8 mouse cellular contexts compared by ENCODE assay signal in genomic region chr5:124351604-124352003, GRCm38 (mm10). TPM values are rescaled to one million over a fixed set of nuclear protein-coding genes. Genes with fewer than 3 reads are reported as not detected.
A peak's percentile ranks its signal among the peaks of the same experiment; 100 is the strongest.
DNase-seq lines count a peak whose midpoint lies in the region; ATAC-seq and TF ChIP-seq lines count a peak whose summit lies in the region.

No protein-coding gene starts in this region.

- no peaks in the 10 kb centered on the region for H3K9me3 ChIP-seq in kidney, postnatal 0 days (replicated peaks; ENCODE audit: low read length)
- no peaks in the 10 kb centered on the region for H3K9me3 ChIP-seq in embryonic facial prominence, embryonic 12.5 days
- H3K9me3 ChIP-seq in hindbrain, postnatal 0 days (ENCODE audit: low read length) = no peaks in the 10 kb centered on the region

- H3K9ac ChIP-seq in kidney, postnatal 0 days (ENCODE audit: low read depth, low read length) = peak overlapping the region; percentile 99
- peak overlapping the region; percentile 100 for H3K9ac ChIP-seq in embryonic facial prominence, embryonic 12.5 days
- peak overlapping the region; percentile 98 for H3K9ac ChIP-seq in hindbrain, postnatal 0 days (replicated peaks; ENCODE audit: low read length)

- H3ac ChIP-seq in myocyte (ENCODE audit: control insufficient read depth, insufficient read length) = peak overlapping the region; percentile 95

- no peak for DNase-seq in kidney, postnatal 0 days (ENCODE audit: low spot score)
- no peak for DNase-seq in kidney, adult 2 months
- DNase-seq in hindbrain, postnatal 0 days (ENCODE audit: low spot score) = no peak
- DNase-seq in adrenal gland, adult (ENCODE audit: inconsistent age in 2 of 2, low spot score in 1 of 2) = no peak

- peak overlapping the region; percentile 97 for H3K27ac ChIP-seq in kidney, postnatal 0 days
- no peak overlapping the region; the same call in 1 of the 2 replicates for H3K27ac ChIP-seq in kidney, adult 2 months (ENCODE audit: insufficient read depth, low read depth, low read length)
- peak overlapping the region; percentile 99 for H3K27ac ChIP-seq in embryonic facial prominence, embryonic 12.5 days
- H3K27ac ChIP-seq in hindbrain, postnatal 0 days = peak overlapping the region; percentile 98

- no peak for TF ChIP-seq POLR2A in kidney, adult 2 months (IDR thresholded peaks at IDR 0.05; ENCODE audit: low read depth, low read length)
- no peak for TF ChIP-seq POLR2A in myocyte (IDR thresholded peaks at IDR 0.05; ENCODE audit: insufficient read length, low read depth)

- H3K79me2 ChIP-seq in myocyte (ENCODE audit: control insufficient read depth, insufficient read depth) = peaks cover 40% of the 10 kb centered on the region

- 0 out of 2 replicates have a peak, but pooled peaks have one; percentile 0 for ATAC-seq in kidney, postnatal 0 days (replicated peaks; ENCODE audit: low FRiP score, low read depth)
- ATAC-seq in embryonic facial prominence, embryonic 12.5 days (ENCODE audit: insufficient number of reproducible peaks, insufficient read depth, low FRiP score, low TSS enrichment) = no peak
- ATAC-seq in hindbrain, postnatal 0 days = no peak
- no peak for ATAC-seq in megakaryocyte-erythroid progenitor cell, adult 5-6 weeks (replicated peaks; ENCODE audit: low FRiP score, low TSS enrichment, poor library complexity, severe bottlenecking)
- no peak for ATAC-seq in activated CD4-positive, CD25-positive, alpha-beta regulatory T cell, adult 4 months

- no peaks in the 10 kb centered on the region for H3K27me3 ChIP-seq in kidney, postnatal 0 days (ENCODE audit: insufficient read depth, low read length)
- no peaks in the 10 kb centered on the region for H3K27me3 ChIP-seq in kidney, adult 2 months (replicated peaks; ENCODE audit: control insufficient read depth, insufficient read depth, low read length)
- H3K27me3 ChIP-seq in embryonic facial prominence, embryonic 12.5 days = no peaks in the 10 kb centered on the region
- H3K27me3 ChIP-seq in hindbrain, postnatal 0 days (ENCODE audit: insufficient read depth, low read length) = no peaks in the 10 kb centered on the region
- H3K27me3 ChIP-seq in myocyte (ENCODE audit: control insufficient read depth, insufficient read depth, insufficient read length) = no peaks in the 10 kb centered on the region

- peaks cover 14% of the 10 kb centered on the region for H3K4me1 ChIP-seq in kidney, postnatal 0 days (replicated peaks; ENCODE audit: insufficient read depth, low read length)
- H3K4me1 ChIP-seq in kidney, adult 2 months (ENCODE audit: control insufficient read depth, insufficient read depth, low read length) = peaks cover 7% of the 10 kb centered on the region
- peaks cover 23% of the 10 kb centered on the region for H3K4me1 ChIP-seq in embryonic facial prominence, embryonic 12.5 days
- peaks cover 14% of the 10 kb centered on the region for H3K4me1 ChIP-seq in hindbrain, postnatal 0 days (ENCODE audit: insufficient read depth, low read length)

- H3K4me3 ChIP-seq in kidney, postnatal 0 days (replicated peaks; ENCODE audit: low read depth, low read length) = peak overlapping the region; percentile 96
- no peak overlapping the region for H3K4me3 ChIP-seq in kidney, adult 2 months (ENCODE audit: insufficient read depth, low read depth, low read length)
- H3K4me3 ChIP-seq in embryonic facial prominence, embryonic 12.5 days = peak overlapping the region; percentile 97
- H3K4me3 ChIP-seq in hindbrain, postnatal 0 days (ENCODE audit: low read length) = peak overlapping the region; percentile 96
- peak overlapping the region; percentile 83 for H3K4me3 ChIP-seq in myocyte

- H3K4me2 ChIP-seq in kidney, postnatal 0 days (ENCODE audit: low read length) = peak overlapping the region; percentile 98
- H3K4me2 ChIP-seq in embryonic facial prominence, embryonic 12.5 days (replicated peaks) = peak overlapping the region; percentile 90
- H3K4me2 ChIP-seq in hindbrain, postnatal 0 days (ENCODE audit: low read depth, low read length) = peak overlapping the region; percentile 90
- peak overlapping the region; percentile 99 for H3K4me2 ChIP-seq in myocyte (ENCODE audit: low read depth)

- 39% methylated on average over 3 of the region's 3 CpGs for WGBS in kidney, postnatal 0 days
- 63% methylated on average over 3 of the region's 3 CpGs for WGBS in kidney, adult 2 months
- WGBS in embryonic facial prominence, embryonic 12.5 days = 45% methylated on average over 3 of the region's 3 CpGs
- 26% methylated on average over 3 of the region's 3 CpGs for WGBS in hindbrain, postnatal 0 days

- peaks cover 20% of the 10 kb centered on the region for H3K36me3 ChIP-seq in kidney, postnatal 0 days (ENCODE audit: insufficient read depth, low read length)
- peaks cover 3% of the 10 kb centered on the region; the same call in 1 of the 2 replicates for H3K36me3 ChIP-seq in kidney, adult 2 months (ENCODE audit: control insufficient read depth, insufficient read depth, low read length)
- peaks cover 33% of the 10 kb centered on the region for H3K36me3 ChIP-seq in embryonic facial prominence, embryonic 12.5 days
- H3K36me3 ChIP-seq in hindbrain, postnatal 0 days (ENCODE audit: insufficient read depth, low read length) = peaks cover 13% of the 10 kb centered on the region; the same call in 1 of the 2 replicates
- H3K36me3 ChIP-seq in myocyte (ENCODE audit: control insufficient read depth, insufficient read depth) = peaks cover 14% of the 10 kb centered on the region

- TF ChIP-seq CTCF in kidney, postnatal 0 days (IDR thresholded peaks at IDR 0.05; ENCODE audit: low read depth) = no peak
- no peak for TF ChIP-seq CTCF in kidney, adult 2 months (conservative IDR thresholded peaks at IDR 0.05; ENCODE audit: insufficient read depth, insufficient read length, low read depth, low read length)
- TF ChIP-seq CTCF in hindbrain, postnatal 0 days (IDR thresholded peaks at IDR 0.05; ENCODE audit: low read depth) = no peak

TF ChIP-seq in myocyte, 11 proteins besides CTCF, POLR2A, EP300 and RAD21:
- TF ChIP-seq MYOD1 (IDR thresholded peaks at IDR 0.05; ENCODE audit: control insufficient read depth in 1 of 3, insufficient read length in 2 of 3, low read depth in 2 of 3) (no peak), E2F4 (IDR thresholded peaks at IDR 0.05; ENCODE audit: insufficient read depth) (no peak), TCF12 (IDR thresholded peaks at IDR 0.05; ENCODE audit: insufficient read depth, poor library complexity, severe bottlenecking) (no peak), MYOG (IDR thresholded peaks at IDR 0.05; ENCODE audit: control insufficient read depth in 1 of 3, insufficient read depth in 1 of 3, insufficient read length in 2 of 3, low read depth in 2 of 3) (no peak), USF1 (IDR thresholded peaks at IDR 0.05; ENCODE audit: low read depth) (no peak), TCF3 (IDR thresholded peaks at IDR 0.05; ENCODE audit: insufficient read length, low read depth) (no peak), MAX (IDR thresholded peaks at IDR 0.05; ENCODE audit: low read depth) (no peak), CEBPB (IDR thresholded peaks at IDR 0.05; ENCODE audit: insufficient read depth, poor library complexity, severe bottlenecking) (no peak), REST (IDR thresholded peaks at IDR 0.05; ENCODE audit: insufficient read depth, insufficient read length) (no peak), SRF (IDR thresholded peaks at IDR 0.05; ENCODE audit: control insufficient read depth, insufficient read length, low read depth) (no peak), POLR2AphosphoS2 (IDR thresholded peaks at IDR 0.05; ENCODE audit: insufficient read length, low read depth) (no peak)

RNA-seq across cellular contexts. Expression of gene Cdk2ap1, which starts 11.3 kb away (rescaled TPM):
- 57.7 and 131 TPM in 2 replicates for polyA plus RNA-seq in kidney, postnatal 0 days (2015; fragmentation: Nextera tagmentation; extraction: Ambion mirVana)
- 76.6 and 79.8 TPM in 2 replicates for polyA plus RNA-seq in kidney, adult 2 months (2012; rRNA removed)
- polyA plus RNA-seq in embryonic facial prominence, embryonic 12.5 days (2016; fragmentation: Nextera tagmentation; extraction: Ambion mirVana) = 82.6 and 143 TPM in 2 replicates
- total RNA-seq in hindbrain, postnatal 0 days (2014; rRNA removed) = 209 and 223 TPM in 2 replicates
- 102 and 109 TPM in 2 replicates for polyA plus RNA-seq in hindbrain, postnatal 0 days (2015; fragmentation: Nextera tagmentation; extraction: Ambion mirVana)
- polyA plus RNA-seq in myocyte (2012; fragmentation: generic; extraction: Trizol) = 236 TPM
- 300 and 366 TPM in 2 replicates for total RNA-seq in megakaryocyte-erythroid progenitor cell, adult 5-6 weeks (2014; fragmentation: Nextera tagmentation)
- 205 and 275 TPM in 2 replicates for total RNA-seq in megakaryocyte-erythroid progenitor cell, adult 5-6 weeks (2017)
- polyA plus RNA-seq in activated CD4-positive, CD25-positive, alpha-beta regulatory T cell, adult 4 months (2017; shearing (Covaris generic)) = 10 to 100 TPM; 18.4 to 20.1 TPM

RNA-seq across cellular contexts. Expression of gene 2810006K23Rik, which starts 23.7 kb away (rescaled TPM):
- polyA plus RNA-seq in kidney, postnatal 0 days (2015; fragmentation: Nextera tagmentation; extraction: Ambion mirVana) = 12.0 and 13.9 TPM in 2 replicates
- polyA plus RNA-seq in kidney, adult 2 months (2012; rRNA removed) = 7.2 and 8.0 TPM in 2 replicates
- polyA plus RNA-seq in embryonic facial prominence, embryonic 12.5 days (2016; fragmentation: Nextera tagmentation; extraction: Ambion mirVana) = 17.2 and 18.1 TPM in 2 replicates
- total RNA-seq in hindbrain, postnatal 0 days (2014; rRNA removed) = 8.1 and 12.0 TPM in 2 replicates
- 9.7 and 11.3 TPM in 2 replicates for polyA plus RNA-seq in hindbrain, postnatal 0 days (2015; fragmentation: Nextera tagmentation; extraction: Ambion mirVana)
- polyA plus RNA-seq in myocyte (2012; fragmentation: generic; extraction: Trizol) = 7.2 TPM
- 9.2 and 13.2 TPM in 2 replicates for total RNA-seq in megakaryocyte-erythroid progenitor cell, adult 5-6 weeks (2014; fragmentation: Nextera tagmentation)
- total RNA-seq in megakaryocyte-erythroid progenitor cell, adult 5-6 weeks (2017) = 16.6 and 18.7 TPM in 2 replicates
- polyA plus RNA-seq in activated CD4-positive, CD25-positive, alpha-beta regulatory T cell, adult 4 months (2017; shearing (Covaris generic)) = 10 to 100 TPM; 11.0 to 18.3 TPM

RNA-seq across cellular contexts. Expression of gene Mphosph9, which starts 23.8 kb away (rescaled TPM):
- polyA plus RNA-seq in kidney, postnatal 0 days (2015; fragmentation: Nextera tagmentation; extraction: Ambion mirVana) = 5.2 and 6.0 TPM in 2 replicates
- 2.5 and 3.1 TPM in 2 replicates for polyA plus RNA-seq in kidney, adult 2 months (2012; rRNA removed)
- 15.3 and 17.0 TPM in 2 replicates for polyA plus RNA-seq in embryonic facial prominence, embryonic 12.5 days (2016; fragmentation: Nextera tagmentation; extraction: Ambion mirVana)
- 13.4 and 20.7 TPM in 2 replicates for total RNA-seq in hindbrain, postnatal 0 days (2014; rRNA removed)
- 9.2 and 11.1 TPM in 2 replicates for polyA plus RNA-seq in hindbrain, postnatal 0 days (2015; fragmentation: Nextera tagmentation; extraction: Ambion mirVana)
- 2.4 TPM for polyA plus RNA-seq in myocyte (2012; fragmentation: generic; extraction: Trizol)
- total RNA-seq in megakaryocyte-erythroid progenitor cell, adult 5-6 weeks (2014; fragmentation: Nextera tagmentation) = 19.5 and 24.7 TPM in 2 replicates
- 24.7 and 36.7 TPM in 2 replicates for total RNA-seq in megakaryocyte-erythroid progenitor cell, adult 5-6 weeks (2017)
- polyA plus RNA-seq in activated CD4-positive, CD25-positive, alpha-beta regulatory T cell, adult 4 months (2017; shearing (Covaris generic)) = 10 to 100 TPM; 14.2 to 15.3 TPM
